Mouse (Mus musculus) Muller cell, postnatal 12 days (primary cell): ENCODE measurements at regions not wholly inside any gene's neighbourhood (a gene's known extent, or its start where the extent isn't known, plus 50 kb on each side); places are given as distances from the start of the nearest gene placed in this dataset.

Source experiments
- DNase-seq: peaks from one replicate; pipeline ENCODE4 v3.0.0-alpha.2; 2015; ENCODE audit errors: inconsistent ontology term

DNA sequence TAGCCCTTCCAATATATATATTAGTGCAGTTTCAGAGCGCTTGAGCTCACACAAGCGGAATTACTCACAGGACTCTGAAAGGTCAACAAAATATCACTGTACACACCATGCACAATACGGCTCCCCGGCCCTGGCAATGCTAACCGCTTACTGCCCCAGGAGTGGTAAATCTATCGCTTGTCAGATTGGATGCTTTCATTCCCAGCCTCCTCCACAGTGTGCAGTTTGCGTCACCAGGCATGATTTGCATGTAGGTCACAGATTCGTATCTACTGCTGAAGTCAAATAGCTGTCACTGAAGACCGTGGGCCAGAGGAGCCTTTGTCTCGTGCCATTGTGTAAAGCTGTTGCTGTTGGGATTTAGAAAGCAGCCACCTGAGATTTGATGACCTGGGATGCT, 60.1 kb downstream of the Ccdc115 start:
- no peak for DNase-seq

DNA sequence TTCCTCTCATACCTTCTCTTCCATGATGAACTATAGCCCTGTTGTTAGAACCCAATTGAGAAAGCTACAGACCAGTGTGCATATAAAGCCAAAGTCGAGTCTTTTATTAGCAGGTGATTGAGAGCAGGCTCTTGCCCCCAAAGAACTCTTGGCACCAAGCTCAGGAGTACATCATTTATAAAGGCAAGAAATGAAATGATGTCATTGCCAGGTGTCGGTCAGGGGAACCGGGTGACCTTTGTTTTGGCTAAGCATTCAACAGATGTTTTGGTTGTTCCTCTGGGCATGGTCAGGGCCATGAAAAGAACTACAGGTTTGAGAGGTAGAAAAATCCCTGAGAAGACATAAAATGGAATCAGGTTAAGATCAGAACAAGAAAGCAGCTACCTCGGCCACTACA, 61.6 kb downstream of the Ccdc115 start:
- DNase-seq = no peak

- DNase-seq = peak; percentile 10
Measured at GRCm38 (mm10) chr1:34375440-34375839, 64.0 kb downstream of the Ccdc115 start.

DNA sequence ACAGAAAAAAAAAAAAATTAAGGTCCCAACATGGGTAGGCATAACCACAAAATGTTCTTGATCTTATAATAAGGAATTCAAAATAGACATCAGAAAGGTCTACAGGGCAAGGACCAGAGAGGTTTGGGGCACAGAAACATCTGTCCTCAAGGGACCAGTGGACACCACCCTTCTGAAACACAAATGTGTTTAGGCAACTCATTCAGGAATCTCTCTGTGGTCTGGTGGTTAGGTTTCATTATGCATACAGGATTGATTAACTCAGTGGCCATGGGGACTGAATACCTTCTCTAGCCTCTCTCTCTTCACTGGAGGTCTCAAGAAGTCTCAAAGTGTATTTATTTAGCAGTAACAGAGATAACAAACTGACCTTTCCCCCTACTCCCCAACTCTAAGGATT, 67.8 kb downstream of the Ccdc115 start:
- no peak for DNase-seq
